Mouse (Mus musculus) cerebellum, adult 2 months (tissue): ENCODE measurements around the gene Maf.

Experiments used
- CTCF ChIP-seq: fragments of 200-500 bp; IDR thresholded peaks from 2 replicates; pipeline ENCODE4 v1.5.1; 2011; ENCODE audit warnings: low read depth, mild to moderate bottlenecking, control low read depth, low read length, moderate library complexity, borderline replicate concordance; ENCODE audit not compliant: insufficient read depth
- POLR2A ChIP-seq: fragments of 200-500 bp; IDR thresholded peaks from 2 replicates; pipeline ENCODE4 v1.6.1; 2011; ENCODE audit warnings: low read length, control low read depth, borderline replicate concordance; ENCODE audit not compliant: insufficient read depth

DNA sequence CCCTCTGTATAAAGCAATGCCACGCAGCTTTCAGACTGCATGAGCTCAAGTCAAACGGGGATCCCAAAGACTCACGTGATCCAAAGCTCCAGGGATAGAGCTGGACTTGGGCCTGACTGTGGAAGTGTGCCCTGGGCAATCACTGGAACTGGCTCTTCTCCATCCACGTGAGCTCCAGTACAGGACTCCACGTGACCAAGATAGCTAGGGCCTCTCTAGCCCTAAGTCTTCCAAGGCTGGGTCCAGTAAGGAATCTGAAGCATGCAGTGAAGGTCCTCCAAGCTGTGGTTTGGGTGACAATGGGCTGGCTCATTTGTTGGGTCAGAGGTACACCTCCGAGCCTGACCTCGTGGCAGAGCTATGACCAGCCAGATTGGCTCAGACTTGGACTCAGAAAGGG is 11.5 kb upstream of the Maf start:
- no peak for TF ChIP-seq CTCF
- TF ChIP-seq POLR2A = no peak
